Mouse (Mus musculus) thymus, adult 2 months (tissue): ENCODE results near the gene Lmf1.

ENCODE experiments used
- CTCF ChIP-seq: fragments of 200-500 bp; IDR thresholded peaks from 2 replicates; pipeline ENCODE4 v1.5.1; 2012; ENCODE audit warnings: mild to moderate bottlenecking, control low read depth, low read length, moderate library complexity, borderline replicate concordance; ENCODE audit not compliant: control insufficient read depth, poor library complexity, insufficient read depth; ENCODE audit errors: extremely low read depth
- POLR2A ChIP-seq: fragments of 200-500 bp; IDR thresholded peaks from 2 replicates; pipeline ENCODE4 v1.6.1; 2012; ENCODE audit warnings: mild to moderate bottlenecking, low read length, control low read depth, moderate library complexity; ENCODE audit not compliant: control insufficient read depth, poor library complexity, insufficient read depth; ENCODE audit errors: extremely low read depth

GRCm38 (mm10) chr17:25698446-25698845 is 119.6 kb downstream of the Lmf1 start:
- TF ChIP-seq POLR2A (no peak), CTCF (0 out of 2 replicates have a peak, but pooled peaks have one; percentile 31)
